Mouse (Mus musculus): Measurements from ENCODE around the gene Tcf3. TPM values are rescaled to one million over a fixed set of nuclear protein-coding genes. Genes with fewer than 3 reads are reported as not detected.
A peak's percentile ranks its signal among the peaks of the same experiment; 100 is the strongest.

Gene Tcf3
- total RNA-seq, 1 experiment from 2014 or later = 54.4 TPM

- DNase-seq = peak; percentile 73
These were observed 47.4 kb downstream of the Tcf3 start for GRCm38 (mm10) chr10:80385811-80386734.

- DNase-seq = peak; percentile 67
These were observed 48.1 kb downstream of the Tcf3 start for GRCm38 (mm10) chr10:80385310-80385709.

DNA sequence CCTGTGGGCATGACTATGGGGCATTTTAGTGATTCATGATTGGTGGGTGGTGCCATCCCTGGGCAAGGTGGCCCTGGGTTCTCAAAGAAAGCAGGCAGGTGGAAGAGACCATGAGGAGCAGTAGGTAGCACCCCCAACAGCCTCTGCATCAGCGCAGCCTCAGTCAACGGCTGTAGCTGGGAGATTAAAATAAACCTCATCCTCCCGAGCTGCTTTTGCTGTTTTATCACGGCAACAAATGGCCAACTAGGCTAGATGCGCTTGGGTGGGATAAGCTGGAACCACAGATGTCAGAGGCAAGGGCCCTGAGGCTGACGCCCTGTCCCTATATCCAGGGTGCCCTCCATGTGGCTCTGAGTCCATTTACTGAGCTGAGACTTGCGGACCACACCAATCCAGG is 48.7 kb downstream of the Tcf3 start:
- no peak for DNase-seq

DNA sequence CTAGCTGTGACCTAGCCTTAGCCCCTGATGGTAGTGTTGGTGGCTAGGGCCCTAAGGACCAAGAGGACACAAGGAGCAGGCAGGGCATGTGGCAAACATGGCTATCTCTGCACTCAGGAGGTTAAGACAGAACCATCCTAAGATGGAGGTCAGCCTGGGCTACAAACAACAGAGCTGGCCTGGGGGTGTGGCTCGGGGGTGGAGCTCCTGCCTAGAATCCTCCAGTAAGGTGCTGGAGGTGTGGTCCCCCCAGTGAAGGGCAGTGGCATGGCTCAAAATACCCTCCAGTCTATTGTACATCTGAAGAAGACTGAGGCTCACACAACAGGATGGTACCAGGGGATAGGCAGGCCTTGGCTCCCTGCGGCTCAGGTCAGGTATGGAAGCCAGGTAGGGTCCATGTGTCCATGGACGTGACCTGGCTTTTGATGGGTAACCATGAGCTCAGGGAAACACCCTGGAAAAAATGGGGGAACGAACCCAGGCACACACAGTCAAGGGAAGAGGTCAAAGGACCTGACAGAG is 49.3 kb downstream of the Tcf3 start:
- DNase-seq = no peak

- DNase-seq = peak; percentile 51
These were observed 50.0 kb downstream of the Tcf3 start for GRCm38 (mm10) chr10:80383431-80383830.

DNA sequence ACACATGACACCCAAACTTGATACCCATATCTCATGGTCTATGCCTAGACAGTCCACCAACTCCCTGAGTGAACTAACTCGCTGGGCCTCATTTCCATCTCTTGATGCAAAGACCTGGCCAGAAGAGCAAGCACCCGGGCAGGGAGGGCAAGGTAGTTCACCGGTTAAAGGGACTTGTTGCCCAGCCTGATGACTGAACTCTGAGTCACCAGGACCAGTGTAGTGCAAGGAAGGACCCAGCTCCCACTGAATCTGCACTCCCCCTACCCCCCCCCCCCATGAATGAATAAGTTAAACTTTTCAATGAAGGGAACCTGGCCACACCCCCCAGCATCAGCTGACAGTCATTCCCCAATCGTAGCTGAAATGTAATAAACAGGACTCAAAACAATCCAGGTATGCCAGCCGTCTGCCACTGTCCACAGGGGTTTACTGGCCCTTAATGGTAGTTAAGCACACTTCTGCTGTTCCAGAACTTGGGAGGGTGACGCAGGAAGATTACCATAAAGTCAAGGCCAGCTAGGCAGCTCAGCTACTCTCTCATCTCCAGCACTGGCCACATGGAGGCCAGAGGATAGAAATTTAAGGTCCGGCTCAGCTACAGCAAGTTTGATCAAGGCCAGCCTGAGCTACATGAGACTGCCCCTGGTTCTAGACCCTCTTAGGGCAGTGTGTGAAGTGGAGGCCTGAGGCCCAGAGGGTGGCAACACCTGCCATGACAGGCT is 50.6 kb downstream of the Tcf3 start:
- peak; percentile 57 for DNase-seq

- DNase-seq = peak; percentile 62
These were observed 55.7 kb downstream of the Tcf3 start for GRCm38 (mm10) chr10:80377716-80378115.

DNA sequence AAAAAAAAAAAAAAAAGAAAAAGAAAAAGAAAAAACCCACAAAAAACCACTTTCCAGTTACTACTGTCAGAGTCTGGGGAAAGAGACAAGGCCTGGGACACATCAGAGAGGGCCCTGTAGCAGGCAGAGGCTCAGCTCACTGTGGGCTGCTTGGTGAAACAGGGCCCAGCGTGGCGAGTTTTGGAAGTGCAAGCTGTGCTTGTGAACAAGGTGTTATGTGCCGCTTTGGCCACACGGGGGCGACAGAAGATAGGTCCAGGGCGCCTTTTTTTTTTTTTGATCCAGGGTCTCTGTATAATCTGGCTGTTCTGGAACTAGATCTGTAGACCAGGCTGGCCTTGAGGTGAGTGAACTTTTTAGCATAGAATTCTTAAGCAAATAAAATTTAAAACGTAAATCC is 57.3 kb downstream of the Tcf3 start:
- peak; percentile 96 for DNase-seq

DNA sequence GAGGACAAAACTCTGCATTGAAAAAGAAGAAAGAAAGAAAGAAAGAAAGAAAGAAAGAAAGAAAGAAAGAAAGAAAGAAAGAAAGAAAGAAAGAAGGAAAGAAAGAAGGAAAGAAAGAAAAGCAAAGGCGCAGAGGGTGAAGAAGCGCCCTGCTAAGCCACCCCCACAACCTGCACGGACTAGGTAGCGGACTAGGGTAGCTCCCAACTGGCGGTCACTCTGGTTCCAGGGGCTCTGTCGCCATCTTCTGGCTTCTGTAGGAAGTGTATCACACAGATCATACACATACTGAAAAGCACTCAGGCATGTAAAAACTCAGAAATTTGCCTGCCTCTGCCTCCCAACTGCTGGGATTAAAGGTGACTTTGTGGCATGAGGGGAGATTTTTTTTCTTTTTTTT is 59.4 kb downstream of the Tcf3 start:
- DNase-seq = peak; percentile 88

DNA sequence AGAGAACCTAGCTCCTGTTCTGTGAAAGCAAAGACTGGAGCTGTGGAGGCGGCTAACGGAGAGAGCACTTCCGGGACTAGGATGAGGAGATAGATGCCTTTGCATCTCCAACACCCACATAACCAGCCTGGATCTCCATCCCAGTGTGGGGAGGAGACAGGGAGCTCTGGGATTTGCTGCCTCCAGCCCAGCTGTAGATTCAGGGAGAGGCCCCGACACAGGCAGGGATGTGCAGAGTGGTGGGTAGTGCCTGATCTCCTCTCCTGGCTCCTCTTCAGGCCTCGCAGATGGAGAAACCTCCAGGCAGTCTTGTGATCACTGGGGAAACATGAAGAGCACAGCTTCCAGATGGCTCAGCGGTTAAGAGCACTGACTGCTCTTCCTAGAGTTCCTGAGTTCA is 60.7 kb downstream of the Tcf3 start:
- DNase-seq = no peak

GRCm38 (mm10) chr10:80371983-80372382 is 61.5 kb downstream of the Tcf3 start:
- no peak for DNase-seq

- peak; percentile 82 for DNase-seq
These were observed 62.0 kb downstream of the Tcf3 start for GRCm38 (mm10) chr10:80371411-80371966.

DNA sequence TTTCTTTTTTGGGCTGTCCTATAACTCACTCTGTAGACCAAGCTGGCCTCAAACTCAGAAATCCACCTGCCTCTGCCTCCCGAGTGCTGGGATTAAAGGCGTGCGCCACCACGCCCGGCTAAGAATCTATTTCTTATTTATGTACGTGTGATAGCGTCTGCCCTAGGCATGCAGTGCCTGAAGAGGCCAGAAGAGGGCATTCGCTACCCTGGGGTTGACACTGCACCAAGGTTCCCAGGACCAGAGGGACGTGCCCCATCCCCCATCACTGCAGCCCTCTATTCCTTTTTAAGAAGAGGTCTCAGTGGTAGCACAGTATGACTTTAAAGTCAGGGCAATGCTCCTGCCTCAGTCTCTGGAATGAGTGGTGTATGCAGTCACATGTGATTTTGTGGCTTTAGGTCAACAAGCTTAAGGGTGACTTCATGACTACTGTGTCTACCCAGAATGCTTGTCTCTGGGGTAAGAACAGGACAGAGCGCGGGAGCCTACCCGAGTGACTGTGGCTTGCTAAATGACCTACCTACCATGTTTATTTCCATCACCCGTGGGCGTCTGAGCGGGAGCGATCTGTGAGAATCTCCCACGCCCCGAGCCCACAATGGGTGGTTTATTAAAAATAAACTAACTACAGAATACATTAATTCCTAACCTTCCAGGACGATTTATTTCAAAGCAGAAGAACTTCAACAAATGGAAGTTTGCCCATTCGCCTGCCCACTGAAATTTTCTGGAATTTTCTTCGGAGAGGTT is 63.3 kb downstream of the Tcf3 start:
- no peak for DNase-seq

GRCm38 (mm10) chr10:80368392-80368791 is 65.1 kb downstream of the Tcf3 start:
- DNase-seq = no peak

DNA sequence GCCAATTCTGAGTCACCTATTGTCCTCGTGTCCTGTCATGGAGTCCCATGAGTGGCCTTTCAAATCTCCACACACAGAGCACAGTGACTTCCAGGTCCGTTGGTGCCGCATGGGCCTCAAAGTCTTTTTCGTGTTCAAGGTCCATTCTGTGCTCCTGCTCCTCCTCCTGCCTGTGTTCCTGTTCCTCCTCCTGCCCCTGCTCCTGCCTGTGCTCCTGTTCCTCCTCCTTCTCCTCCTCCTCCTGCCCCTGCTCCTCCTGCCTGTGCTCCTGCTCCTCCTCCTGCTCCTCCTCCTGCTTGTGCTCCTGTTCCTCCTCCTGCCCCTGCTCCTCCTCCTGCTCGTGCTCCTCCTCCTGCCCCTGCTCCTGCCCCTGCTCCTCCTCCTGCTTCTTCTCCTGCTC is 65.5 kb downstream of the Tcf3 start:
- peak; percentile 40 for DNase-seq

DNA sequence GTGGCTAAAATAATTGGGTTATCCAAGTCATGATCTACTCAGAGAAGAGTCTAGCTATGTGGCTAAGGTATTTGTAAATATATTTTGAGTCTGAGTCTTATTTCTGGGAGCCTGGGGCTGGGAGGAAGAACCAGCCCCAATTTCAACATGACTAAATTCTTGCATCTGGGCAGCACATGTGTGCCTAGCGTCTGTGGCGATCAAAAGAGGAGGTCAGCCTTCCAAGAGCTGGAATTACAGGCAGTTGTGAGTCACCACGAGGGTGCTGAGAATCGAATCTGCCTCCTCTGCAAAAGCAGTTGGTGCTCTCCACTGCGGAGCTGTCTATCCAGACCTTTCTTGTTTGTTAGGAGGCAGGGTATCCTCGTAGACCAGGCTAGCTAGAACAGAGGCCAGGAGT is 67.7 kb downstream of the Tcf3 start:
- no peak for DNase-seq

- DNase-seq = no peak
These were observed 69.7 kb downstream of the Tcf3 start for GRCm38 (mm10) chr10:80363734-80364133.

Small RNA genes lying within 50 kb of the gene (microRNA-seq; reads per million reads assigned to microRNA genes)
- gene Gm22721 = 0 reads per million in 2 experiments

Other genes starting within 250 kb of the Tcf3 start
- 23.8 and 29.9 TPM in 2 replicates for gene Mum1, start 207.2 kb downstream of the Tcf3 start, total RNA-seq (2021)
- gene Ndufs7, start 184.5 kb downstream of the Tcf3 start, total RNA-seq (2021) = 426 and 463 TPM in 2 replicates
- 138 and 192 TPM in 2 replicates for gene Gamt, start 172.6 kb downstream of the Tcf3 start, total RNA-seq (2021)
- gene Dazap1, start 172.2 kb downstream of the Tcf3 start, total RNA-seq (2021) = 92.9 and 115 TPM in 2 replicates
- 1,072 and 1,285 TPM in 2 replicates for gene Rps15, start 141.2 kb downstream of the Tcf3 start, total RNA-seq (2021)
- gene Apc2, start 137.7 kb downstream of the Tcf3 start, total RNA-seq (2021) = 1.5 and 4.4 TPM in 2 replicates
- gene 2310011J03Rik, start 113.1 kb downstream of the Tcf3 start, total RNA-seq (2021) = 26.9 and 27.9 TPM in 2 replicates
- 3.9 and 4.7 TPM in 2 replicates for gene Pcsk4, start 104.1 kb downstream of the Tcf3 start, total RNA-seq (2021)
- gene Reep6, start 103.7 kb downstream of the Tcf3 start, total RNA-seq (2021) = 16.0 and 45.2 TPM in 2 replicates
- 8.4 and 10.9 TPM in 2 replicates for gene Adamtsl5, start 85.2 kb downstream of the Tcf3 start, total RNA-seq (2021)
- 0.30 and 0.44 TPM in 2 replicates for gene Plk5, start 77.2 kb downstream of the Tcf3 start, total RNA-seq (2021)
- 21.8 and 22.8 TPM in 2 replicates for gene Mex3d, start 46.0 kb downstream of the Tcf3 start, total RNA-seq (2021)
- 106 and 116 TPM in 2 replicates for gene Mbd3, start 34.1 kb downstream of the Tcf3 start, total RNA-seq (2021)
- gene Uqcr11, start 26.8 kb downstream of the Tcf3 start, total RNA-seq (2021) = 1,202 and 1,279 TPM in 2 replicates
- not detected in 2 replicates for gene Onecut3, start 61.2 kb upstream of the Tcf3 start, total RNA-seq (2021)
- 0.19 TPM in 2 replicates for gene Atp8b3, start 105.5 kb upstream of the Tcf3 start, total RNA-seq (2021)
- 40.9 and 46.4 TPM in 2 replicates for gene Rexo1, start 127.9 kb upstream of the Tcf3 start, total RNA-seq (2021)
- gene Klf16, start 143.7 kb upstream of the Tcf3 start, total RNA-seq (2021) = 10.1 and 11.6 TPM in 2 replicates
- 97.7 and 98.7 TPM in 2 replicates for gene Abhd17a, start 156.7 kb upstream of the Tcf3 start, total RNA-seq (2021)
- gene Scamp4, start 169.2 kb upstream of the Tcf3 start, total RNA-seq (2021) = 44.2 and 50.5 TPM in 2 replicates
- gene Adat3, start 169.2 kb upstream of the Tcf3 start, total RNA-seq (2021) = 3.1 and 4.9 TPM in 2 replicates
- gene Gm49322, start 172.4 kb upstream of the Tcf3 start, total RNA-seq (2021) = 1.6 and 2.5 TPM in 2 replicates
- gene Csnk1g2, start 189.2 kb upstream of the Tcf3 start, total RNA-seq (2021) = 105 and 108 TPM in 2 replicates
- gene Btbd2, start 223.4 kb upstream of the Tcf3 start, total RNA-seq (2021) = 53.5 and 58.0 TPM in 2 replicates
- gene Mknk2, start 244.5 kb upstream of the Tcf3 start, total RNA-seq (2021) = 224 and 226 TPM in 2 replicates

Data from adrenal gland, postnatal 14 days (tissue).